In the genomic region with DNA sequence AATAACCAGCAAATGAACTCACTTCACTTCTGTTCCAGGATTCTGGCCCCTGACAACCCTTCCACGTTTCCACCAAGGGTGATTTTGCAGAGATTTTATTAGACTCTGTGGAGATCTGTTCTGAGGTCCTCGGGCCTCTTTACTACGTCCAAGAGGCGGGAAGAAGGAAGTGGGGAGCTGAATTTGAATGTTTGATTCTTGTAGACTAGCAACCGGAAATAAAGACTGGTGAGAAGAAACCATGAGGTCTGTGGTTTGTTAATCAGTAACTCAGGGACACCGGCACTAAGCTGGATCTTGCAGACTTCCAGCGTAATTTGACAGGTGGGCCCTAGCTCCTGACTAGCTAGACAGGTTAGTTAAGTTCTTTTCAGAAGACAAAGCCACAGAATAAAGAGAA, we compare ENCODE assay signal across 11 mouse cellular contexts. TPM values are rescaled to one million over a fixed set of nuclear protein-coding genes. Genes with fewer than 3 reads are reported as not detected.
A peak's percentile ranks its signal among the peaks of the same experiment; 100 is the strongest.
DNase-seq lines count a peak whose midpoint lies in the region; ATAC-seq and TF ChIP-seq lines count a peak whose summit lies in the region.
"Had no signal": no experiment of that assay in that cellular context is flagged by ENCODE, and none has a peak within 500 bp of the region (broad histone marks: within the 10 kb centered on the region; RNA-seq: fewer than 3 reads in every experiment).

No protein-coding gene starts in this region.

- no peaks in the 10 kb centered on the region for H3K4me1 ChIP-seq in lung, embryonic 14.5 days (ENCODE audit: insufficient read depth)
- H3K4me1 ChIP-seq in lung, adult 2 months (ENCODE audit: control insufficient read depth, insufficient read depth, low read length), result no peaks in the 10 kb centered on the region; the same call in 1 of the 2 replicates
- H3K4me1 ChIP-seq in kidney, embryonic 16.5 days (ENCODE audit: insufficient read depth, low read length), result peaks cover 39% of the 10 kb centered on the region
- no peaks in the 10 kb centered on the region for H3K4me1 ChIP-seq in stomach, embryonic 14.5 days (ENCODE audit: control insufficient read depth, insufficient read depth, low read length)
- H3K4me1 ChIP-seq in forebrain, embryonic 11.5 days (replicated peaks; ENCODE audit: control insufficient read depth, insufficient read depth, low read length), result peaks cover 7% of the 10 kb centered on the region; the same call in 1 of the 2 replicates
- H3K4me1 ChIP-seq: embryonic facial prominence, embryonic 12.5 days had no signal

- peak; percentile 64; the same call in 1 of the 2 replicates for ATAC-seq in lung, embryonic 14.5 days (ENCODE audit: insufficient read depth)
- ATAC-seq in common myeloid progenitor, adult 5-6 weeks (replicated peaks; ENCODE audit: low read depth, poor library complexity, severe bottlenecking), result peak; percentile 89
- peak; percentile 62; the same call in 1 of the 2 replicates for ATAC-seq in kidney, embryonic 16.5 days (ENCODE audit: low FRiP score, low TSS enrichment)
- ATAC-seq in stomach, embryonic 14.5 days (ENCODE audit: insufficient number of reproducible peaks, insufficient read depth, low FRiP score, low read depth), result peak; percentile 86
- no peak for ATAC-seq in forebrain, embryonic 11.5 days (replicated peaks; ENCODE audit: low FRiP score)

- no peak overlapping the region for H3K9ac ChIP-seq in lung, embryonic 14.5 days
- peak overlapping the region; percentile 55; the same call in 1 of the 2 replicates for H3K9ac ChIP-seq in kidney, embryonic 16.5 days (replicated peaks; ENCODE audit: low read length)
- no peak overlapping the region for H3K9ac ChIP-seq in stomach, embryonic 14.5 days (replicated peaks; ENCODE audit: low read depth, low read length)
- no peak overlapping the region for H3K9ac ChIP-seq in forebrain, embryonic 11.5 days (ENCODE audit: low read length)
- H3K9ac ChIP-seq: embryonic facial prominence, embryonic 12.5 days had no signal

- WGBS in lung, embryonic 14.5 days, result 38% methylated on average over 7 of the region's 7 CpGs
- WGBS in lung, adult 2 months, result 39% methylated on average over 7 of the region's 7 CpGs
- WGBS in kidney, embryonic 16.5 days, result 41% methylated on average over 7 of the region's 7 CpGs
- WGBS in stomach, embryonic 14.5 days, result 53% methylated on average over 7 of the region's 7 CpGs
- 75% methylated on average over 7 of the region's 7 CpGs for WGBS in forebrain, embryonic 11.5 days

- H3K4me3 ChIP-seq in lung, embryonic 14.5 days (ENCODE audit: low read depth, low read length), result no peak overlapping the region
- H3K4me3 ChIP-seq in lung, adult 2 months (replicated peaks; ENCODE audit: extremely low read depth, low read depth, low read length), result no peak overlapping the region
- H3K4me3 ChIP-seq in kidney, embryonic 16.5 days (ENCODE audit: low read length), result peak overlapping the region; percentile 30
- peak overlapping the region; percentile 17; the same call in 1 of the 2 replicates for H3K4me3 ChIP-seq in stomach, embryonic 14.5 days (ENCODE audit: low read depth, low read length)
- H3K4me3 ChIP-seq in forebrain, embryonic 11.5 days (ENCODE audit: low read depth, low read length), result no peak overlapping the region
- H3K4me3 ChIP-seq: embryonic facial prominence, embryonic 12.5 days; midbrain, embryonic 10.5 days had no signal

- intact Hi-C loops in left cerebral cortex, postnatal 14 days (cut with DNase I), result no loop called here

- DNase-seq in lung, embryonic 14.5 days, result peak; percentile 65
- no peak for DNase-seq in lung, adult 2 months
- DNase-seq in left cerebral cortex, postnatal 14 days (ENCODE audit: low spot score in 2 of 2), result no peak
- no peak for DNase-seq in forebrain, embryonic 11.5 days (ENCODE audit: low spot score)
- no peak for DNase-seq in cerebellum, postnatal 14 days
- DNase-seq: heart, postnatal 14 days had no signal

- H3K27ac ChIP-seq in lung, embryonic 14.5 days (ENCODE audit: low read depth), result no peak overlapping the region; the same call in 1 of the 2 replicates
- H3K27ac ChIP-seq in kidney, embryonic 16.5 days (ENCODE audit: low read length), result peak overlapping the region; percentile 84
- H3K27ac ChIP-seq in stomach, embryonic 14.5 days (ENCODE audit: low read length), result peak overlapping the region; percentile 85
- H3K27ac ChIP-seq in forebrain, embryonic 11.5 days (ENCODE audit: low read depth, low read length), result no peak overlapping the region
- H3K27ac ChIP-seq: embryonic facial prominence, embryonic 12.5 days; midbrain, embryonic 10.5 days had no signal

- TF ChIP-seq POLR2A in lung, adult 2 months (IDR thresholded peaks at IDR 0.05; ENCODE audit: borderline replicate concordance, extremely low read depth, low read depth, low read length), result no peak

- H3K4me2 ChIP-seq in lung, embryonic 14.5 days, result peak overlapping the region; percentile 43
- peak overlapping the region; percentile 45 for H3K4me2 ChIP-seq in kidney, embryonic 16.5 days (replicated peaks; ENCODE audit: low read depth, low read length)
- peak overlapping the region; percentile 25 for H3K4me2 ChIP-seq in stomach, embryonic 14.5 days (replicated peaks; ENCODE audit: low read depth, low read length)
- H3K4me2 ChIP-seq in forebrain, embryonic 11.5 days (ENCODE audit: low read depth, low read length, severe bottlenecking), result no peak overlapping the region
- H3K4me2 ChIP-seq: embryonic facial prominence, embryonic 12.5 days had no signal

- H3K9me3 ChIP-seq in lung, embryonic 14.5 days (ENCODE audit: low read depth, low read length), result no peaks in the 10 kb centered on the region
- H3K9me3 ChIP-seq in kidney, embryonic 16.5 days (ENCODE audit: low read length), result no peaks in the 10 kb centered on the region
- no peaks in the 10 kb centered on the region for H3K9me3 ChIP-seq in stomach, embryonic 14.5 days (ENCODE audit: control insufficient read depth, low read depth, low read length)
- no peaks in the 10 kb centered on the region for H3K9me3 ChIP-seq in forebrain, embryonic 11.5 days (ENCODE audit: control insufficient read depth, low read length)
- H3K9me3 ChIP-seq: embryonic facial prominence, embryonic 12.5 days had no signal

- no peak for TF ChIP-seq CTCF in lung, embryonic 14.5 days (IDR thresholded peaks at IDR 0.05; ENCODE audit: low read depth)
- no peak for TF ChIP-seq CTCF in lung, adult 2 months (IDR thresholded peaks at IDR 0.05; ENCODE audit: insufficient read depth, low read length)

- H3K27me3 ChIP-seq in lung, embryonic 14.5 days (ENCODE audit: insufficient read depth, low read length), result no peaks in the 10 kb centered on the region
- no peaks in the 10 kb centered on the region for H3K27me3 ChIP-seq in kidney, embryonic 16.5 days (ENCODE audit: insufficient read depth, low read length)
- H3K27me3 ChIP-seq in stomach, embryonic 14.5 days (ENCODE audit: control insufficient read depth, insufficient read depth, low read length), result no peaks in the 10 kb centered on the region
- no peaks in the 10 kb centered on the region for H3K27me3 ChIP-seq in forebrain, embryonic 11.5 days (ENCODE audit: control insufficient read depth, insufficient read depth, low read length)
- H3K27me3 ChIP-seq: embryonic facial prominence, embryonic 12.5 days had no signal

- no peaks in the 10 kb centered on the region for H3K36me3 ChIP-seq in lung, embryonic 14.5 days (ENCODE audit: insufficient read depth)
- 0 out of 2 replicates have a peak, but pooled peaks cover 3% of the 10 kb centered on the region for H3K36me3 ChIP-seq in kidney, embryonic 16.5 days (ENCODE audit: insufficient read depth, low read length)
- H3K36me3 ChIP-seq in stomach, embryonic 14.5 days (ENCODE audit: control insufficient read depth, insufficient read depth, low read length), result no peaks in the 10 kb centered on the region
- no peaks in the 10 kb centered on the region for H3K36me3 ChIP-seq in forebrain, embryonic 11.5 days (ENCODE audit: control insufficient read depth, insufficient read depth, low read length)
- H3K36me3 ChIP-seq: embryonic facial prominence, embryonic 12.5 days had no signal

RNA-seq across cellular contexts. Expression of gene Plch1, which starts 5.6 kb away (rescaled TPM):
- polyA plus RNA-seq in lung, embryonic 14.5 days (2014; fragmentation: Nextera tagmentation; extraction: Ambion mirVana), result 7.3 and 7.5 TPM in 2 replicates
- polyA plus RNA-seq in lung, adult 2 months (2012; rRNA removed), result 0.83 and 1.2 TPM in 2 replicates
- total RNA-seq in common myeloid progenitor, adult 5-6 weeks (2017), result not detected in 2 replicates
- polyA plus RNA-seq in kidney, embryonic 16.5 days (2015; fragmentation: Nextera tagmentation; extraction: Ambion mirVana), result 11.4 and 12.1 TPM in 2 replicates
- 11.6 and 13.1 TPM in 2 replicates for polyA plus RNA-seq in stomach, embryonic 14.5 days (2014; fragmentation: Nextera tagmentation; extraction: Ambion mirVana)
- total RNA-seq in left cerebral cortex, postnatal 14 days (2021), result 1 to 10 TPM; 6.0 to 8.4 TPM
- 27.5 and 27.6 TPM in 2 replicates for polyA plus RNA-seq in forebrain, embryonic 11.5 days (2014; fragmentation: Nextera tagmentation; extraction: Ambion mirVana)

RNA-seq across cellular contexts. Expression of gene E130311K13Rik, which starts 35.6 kb away (rescaled TPM):
- polyA plus RNA-seq in lung, embryonic 14.5 days (2014; fragmentation: Nextera tagmentation; extraction: Ambion mirVana), result 4.9 and 5.7 TPM in 2 replicates
- 2.5 and 3.4 TPM in 2 replicates for polyA plus RNA-seq in lung, adult 2 months (2012; rRNA removed)
- 5.6 and 8.5 TPM in 2 replicates for total RNA-seq in common myeloid progenitor, adult 5-6 weeks (2017)
- 5.5 and 6.1 TPM in 2 replicates for polyA plus RNA-seq in kidney, embryonic 16.5 days (2015; fragmentation: Nextera tagmentation; extraction: Ambion mirVana)
- polyA plus RNA-seq in stomach, embryonic 14.5 days (2014; fragmentation: Nextera tagmentation; extraction: Ambion mirVana), result 4.6 and 6.8 TPM in 2 replicates
- 10 to 100 TPM; 11.3 to 11.9 TPM for total RNA-seq in left cerebral cortex, postnatal 14 days (2021)
- 3.0 and 4.0 TPM in 2 replicates for polyA plus RNA-seq in forebrain, embryonic 11.5 days (2014; fragmentation: Nextera tagmentation; extraction: Ambion mirVana)

Comparison
In these comparisons a context has a peak if more than half of its experiments do, and no peak if none do; other contexts are left out.
1. H3K27ac ChIP-seq: peak in kidney, embryonic 16.5 days (single experiment) and stomach, embryonic 14.5 days (single experiment); none in lung, embryonic 14.5 days (single experiment) and forebrain, embryonic 11.5 days (single experiment).
2. H3K4me3 ChIP-seq: peak in kidney, embryonic 16.5 days (single experiment) and stomach, embryonic 14.5 days (single experiment); none in lung, embryonic 14.5 days (single experiment), lung, adult 2 months (single experiment) and forebrain, embryonic 11.5 days (single experiment).